Mouse (Mus musculus) right cerebral cortex, postnatal 36 days (tissue): ENCODE measurements around the gene Slc35b4.

Experiments
- DNase-seq, 2 experiments: peaks; one replicate each; pipeline ENCODE4 v3.0.0; 2022; ENCODE audit warnings: low spot score in 2 of 2, mixed read lengths in 1 of 2

Slc35b4 gene

GRCm38 (mm10) chr6:34124401-34124800 is 52.5 kb downstream of the Slc35b4 start:
- no peak for DNase-seq

GRCm38 (mm10) chr6:34116838-34117478 is 60.0 kb downstream of the Slc35b4 start:
- no peak for DNase-seq

GRCm38 (mm10) chr6:34111406-34111805 is 65.5 kb downstream of the Slc35b4 start:
- DNase-seq: no peak

- DNase-seq: no peak
These were observed 66.3 kb downstream of the Slc35b4 start for GRCm38 (mm10) chr6:34110571-34110970.
